Mouse (Mus musculus) spleen, postnatal 36 days (tissue): Measurements from ENCODE around the gene Tnfrsf12a.

Experiments
- DNase-seq, 2 experiments: peaks; one replicate each; pipeline ENCODE4 v3.0.0; 2022; ENCODE audit warnings: low spot score in 2 of 2, mixed read lengths in 1 of 2

Tnfrsf12a gene

GRCm38 (mm10) chr17:23677236-23677679, at the start of gene Tnfrsf12a:
TSS of gene Tnfrsf12a (minus strand) at chr17:23677468.
- peak; percentile 86 to 89 for DNase-seq

DNA sequence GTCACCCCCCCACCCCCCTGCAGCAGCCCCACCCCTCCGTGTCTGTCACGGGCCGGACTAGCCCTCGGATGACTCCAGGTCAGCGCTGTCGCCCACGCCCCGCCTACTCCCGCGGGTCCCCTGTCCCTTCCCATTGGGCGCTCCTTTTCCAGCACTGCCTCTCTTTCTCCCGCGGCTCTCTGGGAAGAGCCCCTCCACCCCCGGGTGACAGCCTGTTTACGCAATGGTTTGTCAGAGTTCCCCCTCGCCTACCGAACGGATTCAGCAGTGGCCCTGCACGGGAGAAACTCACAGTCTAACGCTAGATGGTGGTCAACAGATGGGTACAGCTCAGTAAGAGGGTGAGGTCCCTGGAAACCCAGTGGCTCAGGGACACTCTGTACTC, 49.5 kb upstream of the Tnfrsf12a start:
- DNase-seq, result peak; percentile 49 to 69

- peak; percentile 92 to 95 for DNase-seq
Measured at GRCm38 (mm10) chr17:23725999-23726757, 48.9 kb upstream of the Tnfrsf12a start, which contains the start of gene Pkmyt1. TSS of gene Pkmyt1 (plus strand) at chr17:23726336.

DNA sequence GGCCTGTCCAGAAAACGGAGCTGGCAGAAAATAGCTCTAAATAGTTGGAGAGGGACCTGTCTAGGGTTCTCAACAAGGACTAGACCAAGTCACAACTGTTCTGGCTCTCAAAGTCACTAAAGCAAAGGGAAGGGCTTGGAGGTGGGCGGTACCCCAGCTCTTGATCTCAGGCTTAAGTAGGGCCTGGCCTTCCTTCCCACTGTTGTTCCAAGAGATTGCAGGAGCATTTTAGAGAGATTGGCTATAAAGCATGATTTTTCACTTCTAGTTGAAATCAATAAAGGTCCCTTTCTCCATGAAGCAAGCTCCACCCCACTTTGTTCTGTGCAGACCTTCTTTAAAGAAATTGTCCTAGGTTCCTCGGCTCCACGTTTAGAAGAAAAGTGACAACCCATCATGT, 48.2 kb upstream of the Tnfrsf12a start:
- DNase-seq, result no peak

GRCm38 (mm10) chr17:23722376-23723125, 45.3 kb upstream of the Tnfrsf12a start, which contains the start of gene 1520401A03Rik:
TSS of gene 1520401A03Rik (minus strand) at chr17:23722783.
- DNase-seq, result no peak

DNA sequence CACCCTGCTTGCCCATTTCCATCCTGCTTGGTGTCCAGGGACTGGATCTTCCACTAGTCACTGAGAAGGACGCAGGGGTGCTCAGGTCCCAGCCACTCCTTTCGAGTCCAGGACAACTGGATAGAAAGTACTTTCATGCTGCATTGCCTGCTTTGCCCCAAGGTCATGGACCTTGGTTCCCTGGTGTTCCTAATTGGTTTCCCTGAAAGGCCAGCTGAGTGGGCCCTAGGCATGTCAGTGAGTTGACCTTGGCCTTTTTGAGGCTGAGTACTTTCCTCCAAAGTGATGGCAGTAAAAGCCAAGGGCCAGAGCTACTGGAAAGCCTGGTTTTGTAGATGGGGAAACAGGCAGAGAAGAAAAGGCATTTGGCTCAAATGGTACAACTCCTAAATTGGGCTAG, 44.6 kb upstream of the Tnfrsf12a start:
- DNase-seq, result no peak

DNA sequence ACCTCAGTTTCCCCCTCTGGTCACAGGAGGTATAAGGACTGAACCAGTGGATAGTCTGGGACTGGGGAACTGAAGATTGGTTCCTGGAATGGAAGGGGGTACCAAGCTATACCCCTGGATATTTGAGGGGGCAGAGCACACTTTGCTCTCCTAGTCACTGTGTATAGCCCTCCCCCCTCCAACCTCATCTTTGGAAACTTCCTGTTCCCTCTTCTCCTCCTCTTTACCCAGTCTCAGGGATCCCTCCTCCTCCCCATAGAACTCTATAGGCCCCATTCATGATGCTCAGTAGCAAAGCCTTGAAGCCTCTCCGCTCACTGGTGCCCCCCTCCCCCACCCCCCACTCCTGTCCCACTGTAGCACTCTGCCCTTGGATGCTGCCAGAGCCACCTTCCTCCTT, 42.2 kb upstream of the Tnfrsf12a start:
- DNase-seq, result no peak

DNA sequence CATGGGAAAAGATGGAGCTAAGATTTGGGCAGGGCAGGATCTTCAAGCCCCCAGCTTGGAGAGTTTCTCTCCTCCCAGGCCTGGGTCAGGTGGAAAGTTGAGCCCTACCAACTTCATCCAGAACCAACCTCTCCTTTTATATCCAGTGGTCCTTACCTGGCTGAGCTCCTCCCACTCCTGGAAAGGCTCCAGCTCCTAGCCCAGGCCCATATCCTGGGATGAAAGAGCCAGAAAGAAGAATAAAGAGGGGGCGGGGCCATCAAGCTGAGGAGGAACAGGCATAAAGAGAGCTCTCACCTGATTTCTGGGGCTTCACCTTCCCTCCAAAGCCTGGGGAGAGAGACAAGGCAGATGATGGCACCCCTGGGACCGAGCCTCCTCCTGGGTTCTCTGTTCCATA, 39.7 kb upstream of the Tnfrsf12a start:
- DNase-seq, result no peak

DNA sequence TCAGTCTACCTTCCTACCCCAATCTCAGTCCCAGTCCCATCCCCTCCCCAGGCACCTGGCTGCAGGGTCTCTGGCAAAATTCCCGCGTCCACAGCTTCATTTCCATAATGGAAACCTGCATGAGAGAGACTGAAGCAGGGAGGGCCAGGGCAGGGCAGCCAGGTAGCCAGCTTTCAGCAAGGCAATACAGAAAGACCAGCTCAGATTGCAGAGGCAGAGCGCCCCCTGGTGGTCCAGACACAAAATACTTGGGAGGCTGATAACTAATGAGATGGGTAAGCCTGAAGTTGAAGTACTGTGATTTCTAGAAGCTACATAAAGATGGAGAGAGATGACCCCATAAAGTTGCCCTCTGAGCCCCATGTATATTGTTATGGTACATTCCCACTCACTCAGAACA, 28.9 kb upstream of the Tnfrsf12a start:
- peak; percentile 47 to 56 for DNase-seq

DNA sequence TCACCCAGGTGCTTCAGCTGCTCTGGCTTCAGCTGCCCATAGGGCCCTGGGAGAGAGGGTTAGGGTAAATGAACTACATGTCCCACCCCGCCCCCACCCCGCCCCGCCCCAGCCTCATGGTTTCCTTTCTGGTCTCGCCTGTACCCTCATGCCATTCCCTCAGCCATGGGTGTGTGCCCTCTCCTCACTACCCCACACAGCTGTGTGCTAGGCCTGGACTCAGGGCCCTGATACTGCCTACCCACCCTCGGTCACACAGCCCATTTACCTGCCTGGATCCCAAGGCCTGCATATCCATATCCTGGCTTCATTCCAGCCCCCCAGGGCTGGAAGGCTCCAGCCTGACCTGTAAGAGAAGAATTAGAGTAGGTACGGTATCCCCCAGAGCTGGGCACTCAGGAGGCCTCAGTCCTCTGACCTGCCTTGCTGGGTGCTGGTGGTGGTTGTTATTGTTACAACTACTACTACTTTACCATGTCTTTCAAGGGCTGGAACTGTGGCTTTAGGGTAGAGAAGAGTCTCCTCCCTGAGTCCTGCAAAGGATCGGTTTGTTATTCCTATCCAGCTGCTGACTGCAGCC, 28.3 kb upstream of the Tnfrsf12a start:
- DNase-seq, result no peak

DNA sequence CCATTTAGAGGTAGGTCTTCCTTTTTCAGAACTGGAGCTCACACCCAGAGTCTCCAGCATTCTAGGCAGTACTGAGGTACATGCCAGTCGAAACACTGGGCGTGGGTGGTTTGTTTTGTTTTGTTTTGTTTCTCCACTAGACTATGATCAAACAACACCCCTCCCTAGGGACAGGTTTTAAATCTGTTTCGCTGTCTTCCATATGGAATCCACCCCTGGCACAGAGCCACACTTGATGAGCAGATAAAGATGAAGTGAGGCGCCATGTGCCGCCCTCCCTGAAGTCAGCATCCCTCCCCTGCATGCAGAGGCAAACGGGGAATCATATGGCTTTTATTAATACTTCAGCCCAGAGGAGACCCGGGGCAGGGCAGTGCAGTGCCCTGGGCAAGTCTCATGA, 27.5 kb upstream of the Tnfrsf12a start:
- no peak for DNase-seq

DNA sequence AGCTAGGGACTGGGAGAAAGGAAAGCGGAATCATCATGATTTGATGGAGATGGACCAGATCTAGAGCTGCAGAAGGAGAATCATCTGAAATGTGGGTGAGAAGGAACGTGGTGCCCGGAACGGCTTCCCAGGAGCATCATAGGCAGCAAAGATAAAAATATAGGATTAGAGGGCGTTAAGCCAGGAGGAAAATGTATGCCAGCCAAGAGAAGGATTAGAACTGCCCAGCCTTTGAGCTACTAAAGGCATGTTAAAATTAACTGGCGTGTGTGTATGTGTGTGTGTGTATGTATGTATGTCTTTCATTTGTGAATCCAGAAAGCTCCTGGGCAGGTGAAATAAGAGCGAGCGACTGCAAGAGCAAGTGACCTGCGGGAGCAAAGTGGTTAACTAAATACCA, 26.0 kb upstream of the Tnfrsf12a start:
- DNase-seq, result no peak

GRCm38 (mm10) chr17:23700079-23700478, 22.8 kb upstream of the Tnfrsf12a start:
- peak; percentile 83 to 84 for DNase-seq

DNA sequence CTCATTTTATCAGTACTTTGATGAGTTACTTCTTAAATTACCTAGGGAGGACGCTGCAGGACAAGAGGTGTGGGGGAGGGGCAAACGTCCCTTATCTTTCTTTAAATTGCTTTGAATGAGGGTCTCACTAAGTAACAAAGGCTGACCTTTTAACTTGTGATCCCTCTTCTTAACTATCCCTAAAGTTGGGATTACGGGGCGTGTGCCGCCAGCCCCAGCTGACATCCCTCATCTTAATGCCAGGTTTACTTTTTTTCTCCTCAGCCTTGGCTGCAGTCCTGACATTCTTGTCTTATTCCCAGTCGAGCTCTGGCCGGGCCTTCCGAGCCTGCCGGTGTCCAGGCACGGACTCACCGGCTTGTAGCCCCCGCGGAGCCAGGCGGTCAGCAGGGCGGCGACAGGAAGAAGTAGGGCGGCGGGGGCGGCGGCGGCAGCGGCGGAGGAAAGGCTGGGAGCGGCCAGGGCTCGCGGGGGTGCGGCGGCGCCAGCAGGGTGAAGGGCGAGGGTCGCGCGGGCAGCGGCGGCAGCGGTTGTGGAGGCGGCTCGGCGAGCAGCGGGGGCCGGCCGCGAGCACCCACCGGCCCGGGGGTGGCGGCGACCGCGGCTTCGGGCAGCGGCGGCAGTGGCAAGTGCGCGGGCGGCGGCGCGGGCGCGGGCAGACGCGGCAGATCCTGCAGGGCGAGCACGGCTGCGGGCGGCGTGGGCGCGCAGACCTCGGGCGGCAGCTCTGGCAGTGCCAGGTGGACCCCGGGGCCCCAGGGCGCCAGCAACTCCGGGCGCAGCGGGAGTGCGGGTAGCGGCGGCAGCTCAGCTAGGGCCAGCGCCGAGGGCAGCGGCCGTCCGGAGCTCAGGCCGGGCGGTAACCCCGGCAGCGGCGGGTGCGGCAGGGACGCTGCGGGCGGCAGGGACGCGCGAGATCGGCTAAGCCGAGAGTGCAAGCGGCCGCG, 22.1 kb upstream of the Tnfrsf12a start:
- no peak for DNase-seq

GRCm38 (mm10) chr17:23695801-23696200, 18.5 kb upstream of the Tnfrsf12a start:
- no peak for DNase-seq

DNA sequence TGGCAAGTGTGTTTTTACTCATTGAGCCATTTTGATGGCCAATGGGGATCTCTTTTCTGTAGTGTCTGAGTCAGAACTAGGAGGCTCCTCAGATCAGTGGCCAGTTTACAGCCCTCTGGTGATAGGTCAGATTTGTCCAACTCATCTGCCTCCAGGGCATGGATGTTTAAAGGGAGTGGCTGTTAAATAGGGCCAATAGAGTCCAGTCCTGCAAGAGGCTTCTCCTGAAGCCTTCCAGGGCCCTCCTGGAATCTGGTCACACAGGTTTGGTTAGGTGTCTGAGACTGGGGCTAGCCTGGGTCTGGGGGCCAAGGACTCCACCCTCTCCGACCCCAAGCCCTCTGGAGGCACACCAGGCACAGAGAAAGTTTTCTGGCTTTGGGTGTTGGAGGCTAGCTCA, 17.2 kb upstream of the Tnfrsf12a start:
- DNase-seq, result no peak

DNA sequence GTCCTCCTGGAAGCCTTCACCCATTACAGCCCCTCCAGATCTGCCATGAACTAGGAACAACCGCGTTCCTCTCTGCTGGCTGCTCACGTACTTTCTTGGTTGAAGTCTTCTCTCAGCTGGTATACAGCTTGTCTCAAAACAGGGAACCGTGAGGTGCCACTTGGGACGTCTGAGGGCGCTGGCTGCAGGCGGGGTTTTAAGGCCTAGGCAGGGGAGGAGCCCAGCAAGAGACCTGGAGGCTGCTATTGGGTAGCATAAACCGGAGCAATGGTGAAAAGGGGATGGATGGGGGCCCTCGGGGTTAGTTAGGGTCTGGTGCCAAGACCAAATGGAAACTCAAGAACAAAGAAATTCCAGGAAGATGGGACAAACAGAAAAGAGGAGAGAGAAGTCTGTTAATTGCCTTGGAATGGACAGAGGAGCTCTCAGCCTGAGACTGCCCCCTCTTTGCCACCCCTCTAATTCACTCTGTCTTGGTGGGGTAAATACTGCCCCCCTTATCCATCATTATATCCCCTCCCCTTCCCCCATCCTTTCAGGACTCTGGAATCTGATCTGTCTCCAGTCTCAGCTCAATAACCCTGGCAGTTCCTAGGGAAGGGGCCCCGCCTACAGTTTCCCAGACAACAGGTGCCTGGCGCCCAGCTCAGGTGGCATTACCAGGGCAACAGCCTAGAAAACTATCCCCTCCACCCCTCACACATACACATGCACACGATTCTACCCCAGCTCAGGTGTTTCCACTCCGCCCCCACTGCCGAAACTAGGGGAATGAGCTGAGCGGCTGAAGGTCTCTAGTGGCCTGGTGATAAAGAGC, 6.8 kb upstream of the Tnfrsf12a start, which contains the start of gene Cldn9:
Gene Cldn9, minus strand, starts transcription at position 171 of the 817 bp plus-strand sequence.
- DNase-seq, result no peak

GRCm38 (mm10) chr17:23683226-23683625, 6.0 kb upstream of the Tnfrsf12a start:
- no peak for DNase-seq

DNA sequence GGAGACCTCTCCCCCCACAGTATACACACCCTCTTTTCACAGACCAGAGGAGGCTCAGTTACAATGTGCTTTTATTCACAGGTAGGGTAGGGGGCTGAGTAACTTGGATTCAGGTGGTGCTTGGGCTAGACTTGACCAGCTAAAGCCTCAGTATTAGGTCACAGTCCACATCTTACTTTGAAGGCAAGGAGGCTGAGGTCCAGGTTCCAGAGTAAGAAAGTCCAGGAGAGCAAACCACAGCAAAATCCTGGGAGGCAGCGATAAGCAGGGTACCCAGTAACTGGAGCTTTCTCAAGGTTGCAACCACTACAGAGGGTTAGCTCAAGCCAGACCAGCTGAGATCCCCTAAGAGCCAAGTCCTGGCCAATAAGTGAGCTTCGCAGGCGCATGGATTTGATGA, 5.3 kb upstream of the Tnfrsf12a start:
- DNase-seq, result no peak

DNA sequence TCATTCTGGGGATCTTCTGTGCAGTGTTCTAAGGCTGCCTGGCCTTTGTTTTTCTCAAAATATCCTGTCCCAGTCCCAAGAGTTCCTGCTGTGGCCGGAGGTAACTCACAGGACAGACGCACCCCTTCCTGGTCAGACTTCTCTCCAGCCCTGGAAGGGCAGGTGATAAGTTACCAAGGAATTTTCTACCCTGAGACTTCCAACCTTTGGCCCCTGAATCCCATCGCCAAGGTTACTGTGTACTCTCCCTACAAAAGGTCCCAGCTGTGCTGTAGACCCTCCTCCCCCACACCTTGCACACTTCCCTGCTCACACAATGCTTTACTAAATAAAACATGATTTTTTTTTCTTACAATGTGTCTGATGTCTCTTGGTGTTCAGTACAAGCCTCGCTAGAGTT, 4.8 kb upstream of the Tnfrsf12a start:
- no peak for DNase-seq
